Mouse (Mus musculus): ENCODE data around the gene Khdrbs1.
A peak's percentile ranks its signal among the peaks of the same experiment; 100 is the strongest.

Gene Khdrbs1

DNA sequence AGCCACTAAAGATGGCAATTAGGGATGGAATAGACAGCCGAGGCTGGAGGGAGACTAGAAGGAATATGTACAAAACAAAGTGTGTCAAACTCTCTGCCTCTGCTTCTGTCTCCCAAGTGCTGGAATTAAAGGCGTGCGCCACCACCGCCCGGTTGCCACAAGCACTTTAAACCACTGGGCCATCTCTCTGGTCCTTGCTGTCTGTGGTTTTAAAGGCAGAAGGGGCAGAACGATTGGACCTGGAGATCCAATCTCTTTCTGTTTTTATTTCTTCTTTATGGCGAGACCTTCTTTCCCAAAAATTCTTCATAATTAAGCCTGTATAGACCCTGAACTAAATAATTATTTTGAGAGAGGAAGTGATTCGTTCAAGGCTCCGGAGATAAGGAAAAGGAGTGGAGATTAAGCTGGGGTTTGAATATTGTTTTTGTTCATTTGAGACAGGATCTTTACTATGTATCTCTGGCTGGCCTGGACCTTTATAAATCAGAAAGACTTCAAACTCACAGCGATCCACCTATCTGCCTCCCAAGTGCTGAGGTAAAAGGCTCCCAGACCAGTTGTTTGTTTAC lies 69.1 kb downstream of the Khdrbs1 start:
- DNase-seq (ENCODE audit: low read depth) = peak; percentile 20

DNA sequence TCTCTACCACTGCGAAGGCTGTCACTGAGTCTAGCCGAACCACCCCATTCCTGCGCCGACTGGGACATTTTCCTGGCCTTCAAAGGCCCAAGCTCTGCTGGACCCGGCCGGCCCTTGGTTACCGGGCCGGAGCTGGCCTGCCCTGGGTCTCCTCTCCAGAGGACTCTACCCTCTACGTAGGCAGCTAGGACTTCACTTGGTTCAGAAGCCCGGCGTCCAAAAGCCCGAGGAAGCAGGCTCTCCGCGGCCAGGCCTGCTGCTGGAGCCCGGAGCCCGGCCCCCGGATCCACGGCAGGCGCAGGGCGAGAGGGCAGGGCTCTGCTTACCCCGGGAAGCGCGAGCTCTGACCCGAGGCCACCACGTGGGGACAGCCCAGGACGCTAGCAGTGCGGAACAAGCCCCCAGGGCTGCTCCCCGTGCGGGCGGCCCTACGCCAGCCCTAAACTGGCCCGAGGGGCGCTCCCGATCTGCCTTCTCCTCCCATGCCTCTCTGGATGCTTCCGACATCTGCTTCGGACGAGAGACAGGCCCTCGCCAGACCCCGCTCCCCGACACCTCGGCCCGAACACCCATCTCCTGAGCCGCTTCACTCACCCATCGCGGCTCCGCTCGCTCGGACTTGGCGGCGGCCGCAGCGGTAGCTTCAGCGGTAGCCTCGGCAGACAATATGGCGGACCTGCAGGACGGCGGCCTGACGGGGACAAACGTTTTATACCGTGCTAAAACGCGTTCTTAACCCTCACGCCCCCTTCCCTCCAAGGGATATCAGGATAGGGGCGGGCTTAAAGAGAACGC lies 69.8 kb downstream of the Khdrbs1 start, which contains the start of gene Kpna6:
Gene Kpna6, minus strand, starts transcription at position 685 of the 795 bp plus-strand sequence.
- peak; percentile 85 for DNase-seq (ENCODE audit: low read depth)

DNA sequence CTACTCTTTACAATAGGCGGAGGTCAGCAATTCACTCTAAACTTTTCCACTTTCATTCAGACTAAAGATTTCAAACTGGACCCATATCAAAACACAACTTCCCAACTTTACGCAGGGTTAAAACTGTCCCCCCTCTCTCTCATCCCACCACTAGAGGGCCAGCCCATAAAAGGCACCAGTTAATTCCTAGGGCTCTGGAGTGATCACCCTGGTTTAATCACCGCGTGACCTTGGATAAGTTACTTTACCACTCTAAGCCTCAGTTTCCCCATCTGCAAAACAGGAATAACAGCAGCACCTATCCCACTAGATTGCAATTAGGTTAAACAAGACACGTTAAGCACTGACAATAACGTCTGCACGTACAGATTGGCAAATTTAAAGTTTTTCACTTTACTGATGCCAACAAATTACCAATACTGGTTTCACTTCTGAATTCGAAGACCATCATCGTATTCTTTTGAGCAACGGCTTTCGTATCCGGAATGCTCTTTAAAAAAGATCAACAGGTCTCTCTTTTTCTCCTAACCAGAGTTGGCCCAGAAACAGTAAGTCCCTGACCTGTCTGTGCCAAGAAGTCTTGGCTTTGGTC lies 70.5 kb downstream of the Khdrbs1 start:
- peak; percentile 71 for DNase-seq (ENCODE audit: low read depth)

DNA sequence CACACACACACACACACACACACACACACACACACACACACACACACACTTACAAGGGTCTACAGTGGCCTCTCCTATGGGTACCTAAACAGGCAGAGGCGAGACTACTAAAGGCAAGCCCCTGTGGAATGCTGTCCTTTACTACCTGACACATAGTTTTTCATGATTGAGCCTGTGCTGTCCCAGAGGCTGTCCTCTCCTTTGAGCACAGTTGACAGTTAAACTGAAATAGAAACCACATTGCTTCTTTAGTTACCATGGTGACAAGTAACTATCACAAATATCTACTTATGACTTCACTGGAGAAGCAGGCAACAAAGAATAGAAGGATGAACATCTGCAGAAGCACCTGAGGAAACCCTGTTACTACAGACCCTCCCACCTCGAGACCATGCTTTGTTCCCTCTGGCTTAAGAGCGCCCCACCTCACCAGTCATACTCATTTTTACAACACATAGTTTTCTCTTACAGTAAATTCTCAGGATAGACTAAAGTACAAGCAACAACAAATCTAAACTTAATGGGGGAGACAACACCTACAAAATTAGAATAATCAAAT lies 79.8 kb downstream of the Khdrbs1 start:
- DNase-seq (ENCODE audit: low read depth) = no peak

DNA sequence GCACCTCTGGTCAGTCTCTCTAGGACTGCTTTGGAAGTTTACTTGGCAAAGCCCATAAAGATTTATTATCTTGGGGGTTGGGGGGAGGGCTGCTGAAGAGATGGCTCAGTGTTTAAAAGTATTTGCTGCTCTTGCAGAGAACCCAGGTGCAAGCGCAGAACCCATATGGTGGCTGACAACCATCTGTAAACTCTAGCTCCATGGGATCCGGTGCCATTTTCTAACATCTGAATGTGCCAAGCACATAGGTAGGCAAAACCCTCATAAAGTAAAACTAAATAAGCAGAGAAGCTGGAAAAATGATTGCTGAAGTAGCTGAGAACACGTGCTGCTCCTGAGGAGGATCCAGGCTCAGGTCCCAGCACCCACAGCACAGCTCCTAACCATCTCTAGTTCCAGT lies 80.5 kb downstream of the Khdrbs1 start:
- DNase-seq (ENCODE audit: low read depth) = no peak

DNA sequence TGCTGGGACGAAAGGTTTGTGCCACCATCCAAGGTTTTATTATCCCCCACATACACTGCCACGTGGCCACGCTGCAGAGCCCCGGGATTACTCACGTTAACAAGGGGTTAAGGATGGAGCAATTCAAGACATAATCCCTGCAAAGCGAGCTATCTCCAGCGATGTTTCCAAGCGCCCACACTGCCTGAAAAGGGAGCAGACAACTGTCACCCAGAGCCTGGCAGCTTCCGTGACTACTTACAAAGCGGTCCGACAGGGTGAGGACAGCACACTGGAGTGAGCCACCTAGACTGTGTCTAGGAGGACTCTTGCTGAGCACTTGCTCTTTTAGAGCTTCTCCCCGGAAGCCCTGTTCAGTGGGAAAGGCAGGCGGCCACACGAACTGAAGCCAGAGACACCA lies 87.3 kb downstream of the Khdrbs1 start:
- DNase-seq (ENCODE audit: low read depth) = no peak

All from naive thymus-derived CD4-positive, alpha-beta T cell, adult 2 months (primary cell).